Mouse (Mus musculus): Measurements from ENCODE around the gene Arhgap35.

Arhgap35 gene

DNA sequence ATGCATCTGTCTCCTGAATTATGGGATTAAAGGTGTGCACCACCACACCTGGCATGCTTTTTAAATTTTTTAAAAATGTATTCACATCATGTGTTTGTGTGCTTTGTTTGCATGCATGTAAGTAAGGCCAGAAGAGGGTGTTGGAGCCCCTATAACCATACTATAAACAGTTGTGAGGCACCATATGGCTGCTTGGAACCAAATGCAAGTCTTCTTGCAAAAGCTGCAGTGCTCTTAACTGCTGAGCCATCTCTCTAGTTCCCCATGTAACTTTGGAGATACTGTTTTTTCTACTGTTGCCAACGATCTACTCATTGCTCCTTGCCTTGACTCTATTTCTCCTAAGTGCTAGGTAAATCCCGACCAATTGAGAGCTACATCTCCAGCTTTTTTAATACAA is 95.5 kb downstream of the Arhgap35 start:
- DNase-seq (ENCODE audit: low spot score): no peak

DNA sequence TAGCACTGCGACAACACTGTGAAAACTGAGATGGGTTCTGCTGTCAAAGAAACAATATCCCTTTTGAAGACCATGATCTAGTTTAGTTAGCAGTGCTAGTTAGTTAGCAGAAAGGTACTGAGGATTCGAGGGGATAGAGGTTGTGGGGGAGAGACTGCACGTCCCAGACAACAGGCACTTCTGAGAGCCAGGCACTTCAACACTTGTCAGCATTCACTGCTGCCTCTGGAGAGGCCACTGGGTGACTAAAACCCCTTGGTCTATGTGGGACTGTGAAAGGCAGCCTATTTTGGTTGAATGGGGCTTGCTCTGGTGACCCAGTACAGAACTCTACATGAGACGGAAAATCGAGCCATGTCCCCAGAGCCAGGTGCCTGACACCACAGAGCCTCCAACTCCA is 97.6 kb downstream of the Arhgap35 start:
- DNase-seq (ENCODE audit: low spot score): no peak

DNA sequence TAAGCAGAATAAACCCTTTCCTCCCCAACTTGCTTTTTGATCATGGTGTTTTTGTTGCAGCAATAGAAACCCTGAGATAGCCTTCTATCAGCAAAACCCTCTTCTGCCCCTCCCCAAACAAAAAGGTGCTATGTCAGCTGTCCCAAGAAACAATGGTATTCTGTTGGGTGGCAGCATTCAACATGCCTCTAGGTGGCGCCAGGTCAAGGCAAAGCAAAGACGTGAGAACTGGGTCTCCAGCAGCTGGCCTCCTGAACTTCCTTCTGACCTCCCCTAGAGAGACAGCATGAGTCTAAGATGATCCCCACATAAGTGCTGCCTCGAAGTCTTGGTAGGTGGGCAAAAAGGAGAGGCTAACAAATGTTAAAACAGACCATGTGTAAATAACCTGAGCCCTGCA is 107.5 kb downstream of the Arhgap35 start:
- DNase-seq (ENCODE audit: low spot score): peak; percentile 19

- no peak for DNase-seq (ENCODE audit: low spot score)
These were observed 109.6 kb downstream of the Arhgap35 start for GRCm38 (mm10) chr7:16505226-16505593.

DNA sequence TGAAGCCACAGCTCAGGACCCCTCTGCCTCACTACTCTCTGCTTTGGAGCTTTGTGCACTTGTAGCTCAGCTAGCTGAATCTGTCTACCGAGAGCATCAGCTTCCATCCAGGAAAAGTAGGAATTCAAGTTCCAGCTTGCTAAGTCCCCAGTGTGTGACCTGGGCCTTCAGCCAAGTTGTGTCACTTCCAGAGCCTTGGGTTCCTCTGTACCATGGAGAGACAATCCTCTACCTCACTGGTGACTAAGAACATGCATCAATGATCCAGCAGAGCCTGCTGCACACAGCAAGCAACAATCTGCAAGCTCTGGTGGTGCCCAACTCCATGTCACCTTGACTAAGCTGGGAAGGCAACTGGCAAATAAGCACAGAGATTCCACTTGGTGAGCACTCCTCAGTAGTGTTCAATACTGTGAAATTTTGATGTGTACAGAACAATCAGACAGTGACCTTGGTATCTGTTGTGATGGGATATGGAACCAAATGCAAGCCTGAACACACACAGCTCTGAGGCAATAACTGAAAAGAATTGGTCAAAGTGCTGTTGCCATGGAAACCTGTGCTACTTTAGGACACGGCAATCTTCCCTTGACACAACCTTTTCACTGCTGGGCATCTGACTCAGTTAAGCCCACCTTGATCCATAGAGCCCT is 110.1 kb downstream of the Arhgap35 start:
- no peak for DNase-seq (ENCODE audit: low spot score)

GRCm38 (mm10) chr7:16501571-16501970 is 113.2 kb downstream of the Arhgap35 start:
- no peak for DNase-seq (ENCODE audit: low spot score)

- no peak for DNase-seq (ENCODE audit: low spot score)
These were observed 115.1 kb downstream of the Arhgap35 start for GRCm38 (mm10) chr7:16499671-16500104.

- no peak for DNase-seq (ENCODE audit: low spot score)
These were observed 118.5 kb downstream of the Arhgap35 start for GRCm38 (mm10) chr7:16496260-16496659.

- peak; percentile 17 for DNase-seq (ENCODE audit: low spot score)
These were observed 121.4 kb downstream of the Arhgap35 start for GRCm38 (mm10) chr7:16493361-16493760.

DNA sequence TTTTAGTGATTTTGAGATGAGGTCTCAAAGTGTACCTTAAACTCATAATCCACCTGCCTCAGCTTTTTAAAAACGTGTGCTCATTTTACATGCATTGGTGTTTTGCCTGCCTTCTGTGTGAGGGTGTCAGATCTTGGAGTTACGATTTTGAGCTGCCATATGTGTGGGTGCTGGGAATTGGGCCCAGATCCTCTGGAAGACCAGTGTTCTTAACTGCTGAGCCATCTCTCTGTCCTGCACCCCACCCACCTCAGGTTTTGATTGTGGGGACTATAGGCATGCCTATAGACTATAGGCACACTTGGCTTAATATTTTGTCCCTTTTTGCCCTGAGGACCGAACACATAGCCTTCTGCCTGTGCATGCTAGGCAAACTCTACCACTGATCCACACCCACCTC is 122.6 kb downstream of the Arhgap35 start:
- no peak for DNase-seq (ENCODE audit: low spot score)

- peak; percentile 55 for DNase-seq (ENCODE audit: low spot score)
These were observed 123.0 kb downstream of the Arhgap35 start for GRCm38 (mm10) chr7:16491759-16492158.

DNA sequence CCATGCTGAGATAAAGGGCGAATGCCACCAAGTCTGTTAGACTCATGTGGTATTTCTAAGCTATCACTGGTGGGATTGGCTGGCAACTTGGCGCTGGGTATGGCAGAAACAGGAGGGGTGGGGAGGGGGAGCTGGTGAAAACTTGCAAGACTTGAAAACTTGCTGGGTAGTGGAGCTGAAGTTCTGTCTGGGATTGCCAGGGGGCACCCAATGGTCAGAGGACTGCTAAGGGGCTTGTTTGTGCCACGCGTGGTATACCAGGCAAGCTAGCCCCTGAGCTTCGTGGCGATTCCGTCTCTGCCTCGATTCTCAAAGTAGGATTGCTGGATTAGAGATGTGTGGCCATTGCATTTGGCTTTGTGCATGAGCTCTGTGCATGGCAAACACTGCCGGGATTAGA is 124.8 kb downstream of the Arhgap35 start:
- DNase-seq (ENCODE audit: low spot score): no peak

DNA sequence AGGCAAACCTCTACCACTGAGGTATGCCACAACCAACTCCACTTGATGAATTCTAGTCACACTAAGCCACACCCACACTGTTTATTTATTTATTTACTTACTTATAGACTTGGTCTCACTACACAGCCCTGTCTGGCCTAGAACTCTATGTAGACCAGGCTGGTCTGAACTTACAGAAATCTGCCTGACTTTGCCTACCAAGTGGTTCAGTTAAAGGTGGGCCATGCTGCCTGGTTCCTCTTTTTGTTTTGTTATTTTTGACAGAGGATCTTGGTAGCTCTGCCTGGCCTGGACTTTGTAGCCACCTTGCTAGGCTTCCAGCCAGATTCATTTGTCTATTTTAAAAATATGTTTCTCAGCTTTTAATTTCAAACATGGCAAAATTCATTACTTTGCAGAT is 126.0 kb downstream of the Arhgap35 start:
- DNase-seq (ENCODE audit: low spot score): no peak

DNA sequence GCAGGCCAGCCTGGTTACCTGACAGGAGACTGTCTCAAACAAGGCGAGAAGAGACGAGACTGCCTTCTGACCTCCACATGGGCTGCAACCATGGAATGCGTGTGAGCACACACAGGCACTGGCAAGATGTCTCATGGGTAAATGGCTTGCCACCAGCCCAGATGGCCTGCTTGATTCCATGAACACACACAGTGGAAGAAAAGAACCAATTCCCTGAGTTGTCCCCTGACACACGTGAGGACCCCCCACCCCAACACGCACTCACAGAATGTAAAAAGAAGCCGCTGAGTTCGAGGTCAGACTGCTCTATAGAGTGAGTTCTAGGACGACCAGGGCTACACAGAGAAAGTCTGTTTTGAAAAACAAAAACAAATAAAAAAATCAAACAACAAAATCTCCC is 137.2 kb downstream of the Arhgap35 start, which contains the start of gene Npas1:
TSS of gene Npas1 (minus strand) at position 101 of the 400 bp plus-strand sequence.
- no peak for DNase-seq (ENCODE audit: low spot score)

DNA sequence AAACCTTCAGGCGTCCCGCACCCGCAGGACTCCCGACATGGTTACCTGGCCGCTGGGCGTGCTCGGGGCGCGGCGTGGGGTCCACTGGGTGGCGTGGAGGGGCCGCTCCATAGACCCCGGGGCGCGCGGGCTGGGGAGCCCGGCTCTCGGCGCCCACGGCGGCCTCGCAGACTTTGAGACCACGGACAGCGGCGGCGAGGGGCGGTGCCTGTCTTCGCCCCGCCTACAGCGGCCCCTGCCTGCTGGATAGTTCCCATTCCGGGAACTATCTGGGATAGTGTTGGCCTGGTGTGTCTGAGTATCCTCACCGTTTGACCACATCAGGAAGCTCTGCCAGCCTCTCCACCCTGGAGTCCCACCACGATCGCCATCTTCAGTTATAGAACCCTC is 138.2 kb downstream of the Arhgap35 start:
- DNase-seq (ENCODE audit: low spot score): no peak

DNA sequence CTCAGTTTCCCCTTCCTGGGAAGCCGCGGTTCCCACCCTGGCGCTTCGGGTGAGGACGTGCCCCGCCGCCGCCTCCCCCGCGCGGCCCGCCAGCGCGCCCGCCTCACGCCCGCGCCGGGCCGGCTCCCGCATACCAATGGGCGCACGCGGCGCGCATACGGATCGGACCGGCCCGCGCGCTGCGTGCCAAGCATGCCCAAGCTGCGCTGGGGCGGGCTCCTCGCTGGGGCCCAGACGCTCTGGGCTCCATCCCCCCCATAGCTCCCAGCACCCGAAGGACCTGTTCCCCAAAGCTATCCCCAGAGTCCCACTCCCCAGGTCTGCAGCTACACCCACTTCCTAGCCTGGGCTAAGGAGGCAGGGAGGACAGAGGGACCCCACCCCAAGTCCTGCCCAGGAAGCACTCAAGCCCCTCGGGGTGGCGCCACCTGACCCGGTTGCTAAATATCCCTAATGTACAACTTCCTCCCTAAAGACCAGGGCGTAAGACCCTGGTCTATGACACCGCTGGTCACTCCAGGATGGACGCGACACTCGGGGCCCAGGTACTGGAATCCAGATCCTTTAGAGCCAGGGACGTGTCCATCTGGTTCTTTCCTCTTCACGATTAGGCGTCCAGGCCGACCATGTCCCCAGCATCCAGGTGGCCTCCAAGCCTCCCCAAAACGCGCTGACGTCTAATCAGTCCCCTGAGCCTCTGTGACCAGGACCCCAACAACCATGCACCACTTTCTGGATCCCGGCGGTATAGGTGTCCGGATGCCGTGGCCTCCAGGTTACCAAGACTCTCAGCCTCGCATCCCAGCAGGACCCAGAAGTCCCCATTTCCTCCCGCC is 138.8 kb downstream of the Arhgap35 start:
- no peak for DNase-seq (ENCODE audit: low spot score)

DNA sequence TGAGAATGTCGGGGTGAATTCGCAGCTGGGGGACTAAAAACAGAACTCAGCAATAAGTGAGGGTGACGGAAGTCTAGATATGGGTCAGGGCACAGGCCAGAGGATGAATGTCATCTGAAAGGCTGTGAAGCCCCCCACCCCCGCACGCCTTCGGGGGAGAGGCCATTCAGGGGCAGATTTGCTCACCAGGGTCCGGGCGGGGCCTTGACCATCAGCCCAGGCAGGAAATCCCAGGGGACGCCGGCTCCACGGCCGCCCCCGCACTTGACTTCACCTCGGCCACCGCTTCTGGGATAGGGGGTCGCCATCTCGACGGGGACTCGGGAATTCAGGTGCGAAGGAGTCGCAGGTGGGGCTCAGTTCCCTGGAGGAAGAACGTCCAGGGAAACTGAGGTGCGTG is 139.5 kb downstream of the Arhgap35 start:
- no peak for DNase-seq (ENCODE audit: low spot score)

- DNase-seq (ENCODE audit: low spot score): no peak
These were observed 140.3 kb downstream of the Arhgap35 start for GRCm38 (mm10) chr7:16474445-16474844.

GRCm38 (mm10) chr7:16473847-16474246 is 140.9 kb downstream of the Arhgap35 start:
- DNase-seq (ENCODE audit: low spot score): no peak

DNA sequence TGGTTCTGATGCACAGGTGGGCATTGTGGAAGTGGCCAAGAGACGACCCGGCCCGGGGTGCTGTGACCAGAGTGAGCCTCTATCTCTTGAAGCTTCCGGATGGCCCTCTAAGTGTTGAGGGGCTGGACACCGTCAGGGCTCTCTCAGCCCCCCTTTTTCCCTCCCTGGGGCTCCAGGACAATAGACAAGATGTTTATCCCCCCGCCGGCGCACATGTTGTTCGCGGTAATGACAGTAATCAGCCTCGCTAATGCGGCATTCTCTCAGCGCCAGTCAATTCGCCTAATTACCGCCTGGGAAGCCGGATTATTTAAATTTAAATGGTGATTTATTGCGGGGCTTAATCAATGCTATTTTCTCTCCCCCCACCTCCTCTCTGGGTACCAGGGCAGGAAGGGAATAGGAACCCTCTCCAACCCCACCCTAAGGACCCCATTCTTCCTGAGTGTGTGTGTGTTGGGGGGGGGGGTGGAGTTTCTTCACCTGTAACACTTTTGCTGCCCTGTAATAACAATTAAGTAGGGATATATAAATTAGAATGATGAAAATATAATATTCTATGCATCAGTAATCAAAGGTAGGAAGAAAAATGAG is 142.6 kb downstream of the Arhgap35 start:
- no peak for DNase-seq (ENCODE audit: low spot score)

DNA sequence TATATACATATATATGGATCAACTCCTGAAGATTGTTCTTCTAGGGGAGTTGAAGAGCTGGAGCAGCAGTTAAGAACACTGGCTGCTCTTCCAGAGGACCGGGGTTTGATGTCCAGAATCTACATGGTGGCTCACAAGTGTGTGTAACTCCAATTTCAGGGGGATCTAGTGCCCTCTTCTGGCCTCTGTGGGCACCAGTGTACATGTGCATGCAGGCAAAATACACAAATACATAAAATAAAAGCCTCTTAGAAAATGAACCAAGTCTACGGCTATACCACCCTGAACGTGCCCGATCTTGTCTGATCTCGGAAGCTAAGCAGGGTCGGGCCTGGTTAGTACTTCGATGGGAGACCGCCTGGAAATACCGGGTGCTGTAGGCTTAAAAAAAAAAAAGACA is 143.2 kb downstream of the Arhgap35 start:
- DNase-seq (ENCODE audit: low spot score): no peak

DNA sequence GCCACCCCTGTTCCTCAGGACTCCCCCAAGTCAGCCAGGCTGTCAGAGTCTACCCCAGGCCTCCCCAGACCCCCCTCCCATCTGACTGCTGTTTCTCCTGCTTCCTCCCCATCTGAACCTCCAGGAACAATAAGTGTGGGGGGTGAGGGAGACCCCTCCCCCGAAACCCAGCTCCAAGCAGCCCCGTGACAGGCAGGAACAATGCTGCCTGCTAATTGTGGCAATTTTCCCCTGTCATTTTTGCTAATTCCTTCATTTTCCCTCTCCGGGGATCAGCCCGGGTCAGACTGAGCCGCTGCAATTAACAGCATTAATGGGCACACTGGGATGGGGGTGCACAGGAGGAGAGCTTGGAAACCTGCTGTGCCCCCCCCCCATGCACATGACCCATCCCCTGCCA is 146.7 kb downstream of the Arhgap35 start:
- DNase-seq (ENCODE audit: low spot score): no peak

DNA sequence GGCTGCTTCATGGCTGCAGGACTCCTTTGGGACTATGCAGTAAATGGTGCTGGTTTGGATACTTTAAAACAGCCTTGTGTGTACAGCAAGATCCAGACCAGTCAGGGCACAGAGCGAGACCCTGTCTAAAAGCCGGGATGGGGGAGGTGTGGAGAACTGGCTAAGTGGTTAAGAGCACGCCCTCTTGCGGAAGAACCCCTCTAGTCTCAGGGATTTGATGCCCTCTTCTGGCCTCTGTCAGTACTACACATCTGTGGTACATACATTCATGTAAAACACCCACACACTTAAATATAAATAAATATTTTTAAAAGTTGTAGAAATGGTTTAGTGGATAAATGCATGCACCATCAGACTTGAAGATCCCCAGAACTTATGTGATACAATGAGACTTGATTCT is 148.2 kb downstream of the Arhgap35 start:
- DNase-seq (ENCODE audit: low spot score): peak; percentile 66
